Mouse (Mus musculus): ENCODE measurements around the gene Thap3.
"Not testable (repeated sequence)": the region's sequence is repeated elsewhere in the genome, so short reads cannot be mapped to it uniquely, and the experiment has no call there.

Gene Thap3

GRCm38 (mm10) chr4:151988342-151989109 is at the start of gene Thap3:
Gene Thap3 (minus strand): TSS chr4:151988997.
- peak; percentile 80 for DNase-seq (ENCODE audit: low spot score in 2 of 2)

GRCm38 (mm10) chr4:152038225-152038984 is 49.6 kb upstream of the Thap3 start, which contains the start of gene Tas1r1:
Gene Tas1r1 (minus strand): TSS chr4:152038568.
- DNase-seq (ENCODE audit: low spot score in 2 of 2) = no peak

- not testable (repeated sequence) for DNase-seq (ENCODE audit: low spot score in 2 of 2)
Observed at GRCm38 (mm10) chr4:152036464-152036863, 47.7 kb upstream of the Thap3 start.

GRCm38 (mm10) chr4:152032922-152033321 is 44.1 kb upstream of the Thap3 start:
- no peak for DNase-seq (ENCODE audit: low spot score in 2 of 2)

GRCm38 (mm10) chr4:152029997-152030396 is 41.2 kb upstream of the Thap3 start:
- DNase-seq (ENCODE audit: low spot score in 2 of 2) = no peak

- DNase-seq (ENCODE audit: low spot score in 2 of 2) = no peak
Observed at GRCm38 (mm10) chr4:152029087-152029486, 40.3 kb upstream of the Thap3 start.

GRCm38 (mm10) chr4:152028456-152028855 is 39.7 kb upstream of the Thap3 start:
- no peak for DNase-seq (ENCODE audit: low spot score in 2 of 2)

GRCm38 (mm10) chr4:152027524-152027923 is 38.7 kb upstream of the Thap3 start, which contains the start of gene Zbtb48:
Gene Zbtb48 (minus strand): TSS chr4:152027671.
- peak; percentile 95 to 97 for DNase-seq (ENCODE audit: low spot score in 2 of 2)

GRCm38 (mm10) chr4:152026751-152027508 is 38.1 kb upstream of the Thap3 start:
- no peak for DNase-seq (ENCODE audit: low spot score in 2 of 2)

GRCm38 (mm10) chr4:152024525-152024924 is 35.7 kb upstream of the Thap3 start:
- no peak for DNase-seq (ENCODE audit: low spot score in 2 of 2)

- no peak for DNase-seq (ENCODE audit: low spot score in 2 of 2)
Observed at GRCm38 (mm10) chr4:152022506-152022905, 33.7 kb upstream of the Thap3 start.

- no peak for DNase-seq (ENCODE audit: low spot score in 2 of 2)
Observed at GRCm38 (mm10) chr4:152021568-152022097, 32.8 kb upstream of the Thap3 start.

- DNase-seq (ENCODE audit: low spot score in 2 of 2) = no peak
Observed at GRCm38 (mm10) chr4:152020024-152020423, 31.2 kb upstream of the Thap3 start.

- DNase-seq (ENCODE audit: low spot score in 2 of 2) = no peak
Observed at GRCm38 (mm10) chr4:152019073-152019472, 30.3 kb upstream of the Thap3 start.

GRCm38 (mm10) chr4:152013036-152013813 is 24.4 kb upstream of the Thap3 start:
- no peak for DNase-seq (ENCODE audit: low spot score in 2 of 2)

- DNase-seq (ENCODE audit: low spot score in 2 of 2) = no peak
Observed at GRCm38 (mm10) chr4:152012109-152012508, 23.3 kb upstream of the Thap3 start.

- no peak for DNase-seq (ENCODE audit: low spot score in 2 of 2)
Observed at GRCm38 (mm10) chr4:152011171-152011760, 22.5 kb upstream of the Thap3 start.

GRCm38 (mm10) chr4:152010707-152011134 is 21.9 kb upstream of the Thap3 start:
- no peak for DNase-seq (ENCODE audit: low spot score in 2 of 2)

GRCm38 (mm10) chr4:152010091-152010706 is 21.4 kb upstream of the Thap3 start:
- DNase-seq (ENCODE audit: low spot score in 2 of 2) = peak in 1 of 2 experiments; percentile 34
